Mouse (Mus musculus) liver, embryonic 15.5 days (tissue): ENCODE results near the gene Creld2. TPM values are rescaled to one million over a fixed set of nuclear protein-coding genes. Genes with fewer than 3 reads are reported as not detected.

Source experiments
- ATAC-seq: fragments of 200-750 bp; cut with Nextera tagmentation; 2 replicates; pipeline ENCODE4 v1.8.0; 2017; ENCODE audit warnings: moderate number of reproducible peaks, mild to moderate bottlenecking, moderate library complexity; ENCODE audit not compliant: insufficient read depth
- H3K27ac ChIP-seq: fragments of 300-500 bp; sonication (generic); replicated peaks from 2 replicates; pipeline ENCODE4 v1.5.1; 2015; ENCODE audit warnings: mild to moderate bottlenecking, inconsistent platforms
- H3K27me3 ChIP-seq: fragments of 300-500 bp; sonication (generic); 2 replicates; pipeline ENCODE4 v1.6.1; 2015; ENCODE audit warnings: mild to moderate bottlenecking, inconsistent platforms
- H3K36me3 ChIP-seq: fragments of 300-500 bp; sonication (generic); replicated peaks from 2 replicates; pipeline ENCODE4 v1.6.1; 2015; ENCODE audit warnings: moderate library complexity, mild to moderate bottlenecking, inconsistent platforms
- H3K4me1 ChIP-seq: fragments of 300-500 bp; sonication (generic); replicated peaks from 2 replicates; pipeline ENCODE4 v1.6.1; 2015; ENCODE audit warnings: inconsistent platforms
- H3K4me2 ChIP-seq: fragments of 300-500 bp; sonication (generic); 2 replicates; pipeline ENCODE4 v1.6.1; 2015; ENCODE audit warnings: moderate library complexity, mild to moderate bottlenecking, inconsistent platforms
- H3K4me3 ChIP-seq: fragments of 300-500 bp; sonication (generic); replicated peaks from 2 replicates; pipeline ENCODE4 v1.5.1; 2015; ENCODE audit warnings: mild to moderate bottlenecking, inconsistent platforms
- H3K9ac ChIP-seq: fragments of 300-500 bp; sonication (generic); 2 replicates; pipeline ENCODE4 v1.6.1; 2015; ENCODE audit warnings: moderate library complexity, mild to moderate bottlenecking, inconsistent platforms
- H3K9me3 ChIP-seq: fragments of 300-500 bp; sonication (generic); replicated peaks from 2 replicates; pipeline ENCODE4 v1.6.1; 2016; ENCODE audit warnings: inconsistent platforms
- WGBS: fragments of 180-500 bp; shearing (Covaris S2); methylation state at CpG from one replicate; pipeline ENCODE4 v1.1.7; 2015; ENCODE audit warnings: mixed read lengths; ENCODE audit not compliant: insufficient replicate concordance; 5-methylcytosine and 5-hydroxymethylcytosine counted together
- polyA plus RNA-seq: library from polyadenylated mRNA; unstranded; fragments of >200 nt; fragmentation: Nextera tagmentation; extraction: Ambion mirVana; gene quantifications from 2 replicates; pipeline ENCODE4 v1.2.1, GENCODE M21; 2015

Gene Creld2
- polyA plus RNA-seq, 1 experiment from 2014 or later: 39.6 TPM

DNA sequence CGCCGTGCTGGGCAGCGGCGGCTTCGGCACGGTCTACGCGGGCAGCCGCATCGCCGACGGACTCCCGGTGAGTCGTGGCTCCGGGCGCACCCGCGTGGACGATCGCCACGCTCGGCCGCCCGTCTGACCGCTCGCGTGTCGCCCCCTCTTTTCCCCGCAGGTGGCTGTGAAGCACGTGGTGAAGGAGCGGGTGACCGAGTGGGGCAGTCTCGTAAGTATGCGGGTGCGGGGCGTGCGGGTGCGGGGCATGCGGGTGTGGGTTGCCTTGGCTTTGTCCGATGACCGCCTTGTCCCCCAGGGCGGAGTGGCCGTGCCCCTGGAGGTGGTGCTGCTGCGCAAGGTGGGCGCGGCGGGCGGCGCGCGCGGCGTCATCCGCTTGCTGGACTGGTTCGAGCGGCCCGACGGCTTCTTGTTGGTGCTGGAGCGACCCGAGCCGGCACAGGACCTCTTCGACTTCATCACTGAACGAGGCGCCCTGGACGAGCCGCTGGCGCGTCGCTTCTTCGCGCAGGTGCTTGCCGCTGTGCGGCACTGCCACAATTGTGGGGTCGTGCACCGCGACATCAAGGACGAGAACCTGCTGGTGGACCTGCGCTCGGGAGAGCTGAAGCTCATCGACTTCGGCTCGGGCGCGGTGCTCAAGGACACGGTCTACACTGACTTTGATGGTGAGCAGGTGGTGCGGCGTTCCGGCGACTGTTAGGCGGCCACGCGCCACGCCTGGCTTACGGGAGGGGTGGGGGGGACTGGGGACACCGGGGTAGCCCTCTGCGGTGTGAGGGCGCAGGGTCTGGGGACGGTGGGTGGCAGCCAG is 43.6 kb downstream of the Creld2 start:
- peaks cover 67% of the 10 kb centered on the region for H3K4me1 ChIP-seq
- ATAC-seq: no peak
- WGBS: under 1% methylated on average over 89 of the region's 98 CpGs
- H3K27me3 ChIP-seq: 0 out of 2 replicates have a peak, but pooled peaks cover 8% of the 10 kb centered on the region
- H3K4me3 ChIP-seq: peak overlapping the region; percentile 69
- H3K36me3 ChIP-seq: peaks cover 15% of the 10 kb centered on the region
- peak overlapping the region; percentile 68 for H3K9ac ChIP-seq
- peak overlapping the region; percentile 84 for H3K27ac ChIP-seq
- H3K9me3 ChIP-seq: no peaks in the 10 kb centered on the region
- peak overlapping the region; percentile 91 for H3K4me2 ChIP-seq

DNA sequence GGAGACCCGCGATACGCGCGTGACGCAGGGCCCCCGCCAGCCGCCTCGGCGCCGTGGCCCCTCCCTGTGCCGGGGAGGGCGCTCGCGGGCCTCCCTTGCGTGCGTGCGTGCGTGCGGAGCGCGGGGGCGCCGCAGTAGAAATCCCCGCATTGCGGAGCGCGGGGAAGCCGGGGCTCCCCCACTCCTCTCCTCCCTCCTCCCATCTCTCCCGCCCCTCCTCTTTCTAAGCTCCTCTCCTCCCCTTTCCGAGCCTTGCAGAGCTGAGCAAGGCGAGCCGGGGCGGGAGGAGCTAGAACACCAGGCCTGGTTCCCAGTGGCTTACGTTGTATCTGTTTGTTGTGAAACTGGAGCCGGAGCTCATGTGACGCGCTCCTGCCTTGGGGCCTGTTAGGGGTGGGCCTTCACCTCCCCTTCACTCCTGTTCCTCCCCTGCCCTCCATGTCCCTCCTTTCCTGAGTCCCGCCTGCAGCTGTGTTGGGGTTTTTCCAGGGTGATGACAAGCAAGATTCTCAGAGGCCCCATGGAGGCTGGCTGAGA is 44.3 kb downstream of the Creld2 start:
- H3K27ac ChIP-seq: peak overlapping the region; percentile 84
- 0 out of 2 replicates have a peak, but pooled peaks cover 8% of the 10 kb centered on the region for H3K27me3 ChIP-seq
- H3K4me3 ChIP-seq: peak overlapping the region; percentile 69
- WGBS: 2% methylated on average over 39 of the region's 39 CpGs
- H3K4me1 ChIP-seq: peaks cover 67% of the 10 kb centered on the region
- peak overlapping the region; percentile 91 for H3K4me2 ChIP-seq
- H3K9ac ChIP-seq: peak overlapping the region; percentile 68
- peak; percentile 32 for ATAC-seq
- no peaks in the 10 kb centered on the region for H3K9me3 ChIP-seq
- H3K36me3 ChIP-seq: peaks cover 15% of the 10 kb centered on the region

DNA sequence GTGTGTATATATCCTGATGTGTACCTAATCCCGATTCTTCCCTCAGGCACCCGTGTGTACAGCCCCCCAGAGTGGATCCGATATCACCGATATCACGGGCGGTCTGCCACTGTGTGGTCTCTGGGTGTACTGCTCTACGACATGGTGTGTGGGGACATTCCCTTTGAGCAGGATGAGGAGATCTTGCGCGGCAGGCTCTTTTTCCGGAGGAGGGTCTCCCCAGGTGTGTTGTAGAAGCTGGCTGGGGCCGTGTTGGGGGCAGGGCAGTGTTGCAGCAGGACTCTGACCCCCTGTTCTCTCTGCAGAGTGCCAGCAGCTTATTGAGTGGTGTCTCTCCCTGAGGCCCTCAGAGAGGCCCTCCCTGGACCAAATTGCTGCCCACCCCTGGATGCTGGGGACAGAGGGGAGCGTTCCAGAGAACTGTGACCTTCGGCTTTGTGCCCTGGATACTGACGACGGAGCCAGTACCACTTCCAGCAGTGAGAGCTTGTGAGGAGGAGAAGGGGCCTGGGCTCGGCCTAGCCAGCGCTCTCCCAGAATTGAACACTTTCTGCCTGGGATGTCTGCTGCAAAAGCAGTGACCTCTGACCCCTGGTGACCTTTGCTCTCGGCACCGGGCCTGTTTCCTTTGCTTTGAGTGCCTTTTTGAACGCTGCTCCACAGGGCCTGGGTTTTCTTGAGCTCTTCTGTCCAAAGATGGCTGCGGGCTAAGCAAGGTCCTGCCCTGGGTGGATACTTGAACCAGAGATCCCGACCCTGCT is 45.0 kb downstream of the Creld2 start:
- no peaks in the 10 kb centered on the region for H3K9me3 ChIP-seq
- H3K4me2 ChIP-seq: peak overlapping the region; percentile 91
- peak overlapping the region; percentile 68; the same call in 1 of the 2 replicates for H3K9ac ChIP-seq
- H3K36me3 ChIP-seq: peaks cover 15% of the 10 kb centered on the region
- no peak for ATAC-seq
- 65% methylated on average over 22 of the region's 22 CpGs for WGBS
- H3K4me1 ChIP-seq: peaks cover 67% of the 10 kb centered on the region
- H3K4me3 ChIP-seq: peak overlapping the region; percentile 69
- 0 out of 2 replicates have a peak, but pooled peaks cover 8% of the 10 kb centered on the region for H3K27me3 ChIP-seq
- peak overlapping the region; percentile 84 for H3K27ac ChIP-seq

DNA sequence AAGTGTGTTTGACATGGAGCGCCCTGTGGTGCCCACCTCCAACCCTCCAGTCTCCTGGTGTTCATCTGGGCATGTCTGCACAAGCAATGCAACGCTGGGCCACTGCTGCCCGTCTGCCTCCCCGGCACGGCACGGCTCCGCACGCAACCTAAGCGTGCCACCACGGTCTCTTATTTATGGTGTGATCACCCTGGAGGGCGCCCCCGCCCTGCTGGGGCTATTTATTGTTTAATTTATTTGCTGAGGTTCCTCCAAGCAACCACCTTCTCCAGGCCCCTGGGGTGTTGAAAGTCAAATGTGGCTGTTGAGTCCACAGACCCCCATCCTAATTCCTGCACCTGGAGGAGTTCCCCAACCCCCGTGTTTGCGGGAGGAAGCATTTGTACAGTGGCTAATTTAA is 45.6 kb downstream of the Creld2 start:
- WGBS: 80% methylated on average over 14 of the region's 14 CpGs
- peak overlapping the region; percentile 69; the same call in 1 of the 2 replicates for H3K4me3 ChIP-seq
- H3K9ac ChIP-seq: no peak overlapping the region; the same call in 1 of the 2 replicates
- H3K4me2 ChIP-seq: peak overlapping the region; percentile 91
- no peak for ATAC-seq
- H3K9me3 ChIP-seq: no peaks in the 10 kb centered on the region
- H3K27me3 ChIP-seq: 0 out of 2 replicates have a peak, but pooled peaks cover 8% of the 10 kb centered on the region
- peaks cover 69% of the 10 kb centered on the region for H3K4me1 ChIP-seq
- H3K36me3 ChIP-seq: peaks cover 15% of the 10 kb centered on the region
- H3K27ac ChIP-seq: peak overlapping the region; percentile 84

DNA sequence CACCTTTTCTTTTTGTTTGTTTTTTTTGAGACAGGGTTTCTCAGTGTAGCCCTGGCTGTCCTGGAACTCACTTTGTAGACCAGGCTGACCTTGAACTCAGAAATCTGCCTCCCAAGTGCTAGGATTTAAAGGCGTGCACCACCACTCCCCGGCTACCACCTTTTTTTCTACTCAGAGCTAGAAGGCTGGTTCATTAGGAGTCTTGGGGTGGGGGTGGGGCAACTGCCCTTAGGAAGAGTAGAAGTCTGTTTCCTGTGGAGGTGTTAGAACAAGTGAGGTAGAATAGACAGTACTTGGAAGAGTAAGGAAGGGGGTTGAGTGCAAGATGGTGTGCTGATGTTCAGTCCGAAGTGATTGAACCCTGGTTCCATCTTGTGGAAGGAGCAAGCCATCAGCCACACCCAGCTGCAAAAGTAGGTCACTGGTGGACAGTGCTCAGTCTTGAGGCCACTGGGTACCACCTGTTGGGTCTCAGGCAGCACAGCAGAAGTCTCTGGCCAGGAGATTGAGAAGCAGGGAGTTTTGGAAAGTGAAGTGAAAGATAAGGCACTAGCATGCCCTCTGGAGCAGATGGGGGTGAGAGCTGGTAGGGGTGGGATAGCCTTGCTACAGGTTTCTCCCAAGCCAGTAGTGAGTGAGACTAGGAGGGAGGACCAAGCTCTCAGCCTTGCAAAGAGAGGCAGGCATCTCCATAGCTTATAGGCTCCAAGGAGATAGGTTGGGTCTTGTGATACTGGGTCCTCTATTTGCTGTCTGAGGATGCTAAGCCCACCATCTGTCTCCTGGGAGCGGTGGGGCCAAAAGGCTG is 46.6 kb downstream of the Creld2 start:
- H3K4me3 ChIP-seq: no peak overlapping the region
- H3K9me3 ChIP-seq: no peaks in the 10 kb centered on the region
- WGBS: 60% methylated on average over 4 of the region's 4 CpGs
- peaks cover 15% of the 10 kb centered on the region for H3K36me3 ChIP-seq
- ATAC-seq: no peak
- H3K9ac ChIP-seq: no peak overlapping the region
- H3K4me1 ChIP-seq: peaks cover 69% of the 10 kb centered on the region
- H3K4me2 ChIP-seq: no peak overlapping the region
- 0 out of 2 replicates have a peak, but pooled peaks cover 8% of the 10 kb centered on the region for H3K27me3 ChIP-seq
- H3K27ac ChIP-seq: no peak overlapping the region

DNA sequence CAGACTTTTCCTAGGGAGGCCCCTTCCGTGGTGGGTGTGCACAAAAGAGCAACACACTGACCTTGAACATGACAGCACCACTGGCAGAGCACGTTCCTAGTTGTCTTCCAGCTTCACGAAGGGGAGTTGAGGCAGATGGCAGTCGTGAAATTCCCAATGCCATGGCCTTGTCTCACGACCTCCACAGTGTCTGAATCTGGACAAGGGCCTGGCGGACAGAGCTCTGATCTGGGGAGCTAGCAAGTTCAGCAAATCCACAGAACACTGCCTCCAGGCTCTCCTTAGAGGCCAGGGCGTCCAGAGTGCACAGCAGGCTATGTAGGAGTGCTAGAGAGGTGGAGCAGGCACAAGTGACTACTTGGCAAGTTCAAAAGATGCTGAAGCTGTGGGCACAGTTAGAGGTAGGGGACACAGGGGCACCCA is 47.5 kb downstream of the Creld2 start:
- Histone ChIP-seq H3K9me3 (no peaks in the 10 kb centered on the region), H3K27ac (peak overlapping the region; percentile 74), H3K4me3 (no peak overlapping the region), H3K9ac (no peak overlapping the region), H3K4me2 (no peak overlapping the region), H3K27me3 (0 out of 2 replicates have a peak, but pooled peaks cover 8% of the 10 kb centered on the region), H3K36me3 (peaks cover 15% of the 10 kb centered on the region), H3K4me1 (peaks cover 60% of the 10 kb centered on the region)
- no peak for ATAC-seq
- WGBS: 46% methylated on average over 7 of the region's 7 CpGs

DNA sequence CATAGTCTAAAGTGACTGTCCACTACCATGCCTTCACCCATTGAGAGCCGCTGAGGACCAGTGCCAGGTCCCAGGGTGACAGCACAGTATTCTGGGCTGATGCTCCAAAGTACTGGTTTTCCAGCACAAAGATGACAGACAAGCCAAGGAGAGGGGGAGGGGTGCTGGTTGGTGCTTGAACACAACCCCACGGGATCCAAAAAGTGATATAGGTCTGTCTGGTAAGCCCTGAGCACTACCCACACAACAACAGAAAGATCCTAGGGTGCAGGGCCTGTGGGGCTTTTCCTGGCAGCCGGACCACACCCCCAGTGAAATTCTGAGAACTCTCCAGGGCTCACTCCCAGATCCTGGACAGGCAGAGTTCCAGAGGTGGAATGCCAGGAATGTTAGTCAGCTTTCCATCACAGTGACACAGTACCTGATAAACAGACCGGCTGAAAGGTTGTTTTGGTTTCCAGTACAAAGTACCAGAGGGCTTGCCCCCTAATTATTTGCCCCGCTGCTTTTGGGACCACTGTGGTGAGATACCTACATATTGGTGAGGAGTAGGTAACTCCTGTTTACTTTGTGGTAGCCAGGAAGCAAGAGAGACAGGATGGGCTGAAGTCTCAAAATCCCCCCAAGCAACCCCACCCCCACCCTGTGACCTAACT is 48.0 kb downstream of the Creld2 start:
- no peak overlapping the region for H3K4me2 ChIP-seq
- no peak overlapping the region for H3K9ac ChIP-seq
- 0 out of 2 replicates have a peak, but pooled peaks cover 8% of the 10 kb centered on the region for H3K27me3 ChIP-seq
- peak; percentile 3; the same call in 1 of the 2 replicates for ATAC-seq
- WGBS: 29% methylated on average over 5 of the region's 5 CpGs
- peaks cover 55% of the 10 kb centered on the region for H3K4me1 ChIP-seq
- H3K9me3 ChIP-seq: no peaks in the 10 kb centered on the region
- H3K4me3 ChIP-seq: no peak overlapping the region
- peak overlapping the region; percentile 74 for H3K27ac ChIP-seq
- H3K36me3 ChIP-seq: peaks cover 15% of the 10 kb centered on the region

DNA sequence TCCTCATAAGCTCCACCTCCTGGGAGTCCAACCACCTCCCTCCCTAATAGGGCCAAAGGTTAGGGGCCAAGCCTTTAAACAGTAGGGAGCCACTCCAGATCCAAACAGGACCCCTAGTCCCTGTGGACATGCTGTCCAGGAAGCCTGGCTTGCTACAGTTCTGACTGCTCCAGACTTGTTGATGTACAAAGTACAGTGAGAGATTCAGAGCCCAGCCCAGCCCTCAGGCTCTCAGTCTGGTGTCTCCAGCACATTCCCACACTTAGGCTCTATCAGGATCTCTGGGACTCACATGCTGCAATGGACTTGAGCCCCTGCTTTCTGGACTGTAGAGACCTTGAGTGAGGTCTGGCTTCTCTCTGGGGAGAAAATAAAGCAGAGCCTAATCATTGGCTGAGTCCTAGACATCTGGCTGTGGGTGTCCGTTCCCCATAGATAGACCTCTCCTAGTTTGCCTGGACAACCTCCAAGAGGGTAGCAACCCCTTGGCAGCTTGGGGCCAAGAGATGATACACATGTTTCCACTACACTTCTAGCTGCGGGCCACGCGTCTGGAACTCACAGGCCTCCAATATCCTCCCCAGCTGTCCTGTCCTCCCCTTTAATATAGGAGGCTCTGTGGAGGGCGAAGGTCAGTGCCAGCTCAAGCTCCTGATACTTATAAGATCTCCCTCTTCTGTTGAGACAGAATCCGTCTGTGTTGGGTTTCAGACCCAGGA is 48.7 kb downstream of the Creld2 start:
- Histone ChIP-seq H3K9ac (no peak overlapping the region), H3K9me3 (no peaks in the 10 kb centered on the region), H3K4me3 (no peak overlapping the region), H3K4me1 (peaks cover 48% of the 10 kb centered on the region), H3K27me3 (0 out of 2 replicates have a peak, but pooled peaks cover 3% of the 10 kb centered on the region), H3K36me3 (peaks cover 15% of the 10 kb centered on the region), H3K4me2 (no peak overlapping the region), H3K27ac (peak overlapping the region; percentile 74)
- peak; percentile 22 for ATAC-seq
- WGBS: 81% methylated on average over 6 of the region's 6 CpGs

DNA sequence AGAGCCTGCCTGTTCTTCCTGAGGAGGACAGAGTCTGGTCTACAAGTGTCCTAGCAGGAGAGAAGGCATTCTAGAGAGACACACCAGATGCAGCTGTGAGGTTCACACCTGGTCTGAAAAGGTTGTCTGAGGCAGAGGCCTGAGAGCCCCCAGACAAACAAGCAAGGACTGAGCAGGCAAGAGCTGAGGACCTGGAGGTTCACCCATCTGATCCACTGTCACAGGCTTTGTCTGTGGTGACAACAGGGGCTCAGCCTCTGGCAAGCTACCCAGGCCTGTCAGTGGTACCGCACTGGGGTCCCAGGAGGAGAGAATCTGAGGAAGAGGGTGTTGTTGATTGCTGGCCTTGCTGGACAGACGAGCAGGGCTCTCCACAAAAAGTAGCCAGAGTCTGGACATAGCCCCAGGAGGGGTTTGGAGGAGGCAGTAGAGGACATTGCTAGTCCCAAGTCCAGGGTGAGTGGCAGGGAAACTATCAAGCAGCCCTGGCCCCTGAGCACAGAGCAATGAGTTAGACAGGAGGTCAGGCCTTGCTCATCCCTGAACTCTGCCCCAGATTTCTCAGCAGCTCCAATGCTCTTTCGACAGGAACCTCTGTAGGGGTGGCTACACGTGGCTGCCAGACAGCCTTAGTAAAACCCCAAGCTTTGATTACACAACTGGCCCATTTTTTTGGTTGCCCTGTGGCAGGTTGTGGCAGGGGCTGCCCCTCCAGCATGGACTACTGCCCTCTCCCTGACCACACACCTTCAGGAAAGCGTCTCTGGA is 51.2 kb downstream of the Creld2 start:
- Histone ChIP-seq H3K9me3 (no peaks in the 10 kb centered on the region), H3K9ac (no peak overlapping the region), H3K27ac (peak overlapping the region; percentile 64), H3K4me2 (no peak overlapping the region), H3K4me1 (peaks cover 27% of the 10 kb centered on the region), H3K27me3 (no peaks in the 10 kb centered on the region), H3K36me3 (no peaks in the 10 kb centered on the region), H3K4me3 (no peak overlapping the region)
- 45% methylated on average over 5 of the region's 5 CpGs for WGBS
- peak; percentile 66 for ATAC-seq
